Comparison of ENCODE assay signal across 18 mouse cellular contexts in genomic region chr9:61954707-61955106, GRCm38 (mm10).
"Had no signal": no experiment of that assay in that cellular context is flagged by ENCODE, and none has a peak within 500 bp of the region (broad histone marks: within the 10 kb centered on the region; RNA-seq: fewer than 3 reads in every experiment).

No protein-coding gene starts in this region.

- H3K27ac ChIP-seq: limb, embryonic 10.5 days; limb, embryonic 13.5 days; liver, embryonic 15.5 days; macrophage had no signal

- H3K9ac ChIP-seq: limb, embryonic 13.5 days; liver, embryonic 15.5 days; lung, embryonic 14.5 days had no signal

- H3K27me3 ChIP-seq: limb, embryonic 13.5 days; liver, embryonic 15.5 days had no signal

- H3K4me3 ChIP-seq: limb, embryonic 10.5 days; limb, embryonic 13.5 days; liver, embryonic 15.5 days had no signal

- H3K36me3 ChIP-seq: limb, embryonic 13.5 days; liver, embryonic 15.5 days had no signal

- H3K4me1 ChIP-seq: limb, embryonic 13.5 days had no signal

- DNase-seq: kidney, adult 18-20 months; kidney, adult 9 months; kidney, postnatal 14 days; kidney, postnatal 4 days; lung, embryonic 14.5 days; midbrain, embryonic 14.5 days; right cerebral cortex, adult 18-20 months; right cerebral cortex, postnatal 14 days; right cerebral cortex, postnatal 4 days; thymus, adult 18-20 months; thymus, postnatal 4 days had no signal

- ATAC-seq: inflammation-experienced regulatory T-cells, adult 6 months; intestine, embryonic 16.5 days; lung, postnatal 0 days had no signal
